Mouse (Mus musculus) thymus, postnatal 4 days (tissue): ENCODE measurements around the gene Dpf1.

ENCODE experiments used
- DNase-seq: peaks from one replicate; pipeline ENCODE4 v3.0.0; 2021

The Dpf1 gene

DNA sequence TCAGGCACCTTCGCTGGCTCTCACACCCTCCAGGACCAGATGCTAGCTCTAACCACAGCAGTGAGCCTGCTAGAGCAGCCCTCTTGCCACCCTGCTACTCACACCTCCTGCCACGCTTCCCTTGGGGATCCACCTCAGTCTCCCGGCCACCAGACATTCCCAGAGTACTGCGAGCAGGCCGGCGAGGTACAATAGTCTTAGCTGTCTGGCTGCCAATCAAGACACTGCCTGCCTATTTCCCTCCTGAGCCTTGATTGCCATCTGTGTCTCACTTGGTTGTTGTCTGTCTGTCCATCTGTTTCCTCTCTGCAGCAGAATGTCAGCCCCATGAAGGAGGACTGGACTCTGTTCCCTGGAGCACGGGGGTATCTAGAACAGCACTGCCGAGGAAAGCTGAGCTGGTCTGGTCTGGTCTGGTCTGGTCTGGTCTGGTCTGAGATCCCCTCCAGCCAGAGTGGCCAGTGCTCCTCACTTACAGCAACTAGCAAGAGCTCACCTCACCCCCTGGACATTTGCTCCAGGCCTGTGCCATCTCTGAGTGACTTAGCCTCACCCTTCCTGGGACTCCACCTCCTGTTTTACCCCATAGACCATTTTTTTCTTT lies 38.8 kb downstream of the Dpf1 start:
- DNase-seq: no peak

- DNase-seq: no peak
These were observed 40.0 kb downstream of the Dpf1 start for GRCm38 (mm10) chr7:29343746-29344145.

- no peak for DNase-seq
These were observed 41.8 kb downstream of the Dpf1 start for GRCm38 (mm10) chr7:29345534-29345933.

DNA sequence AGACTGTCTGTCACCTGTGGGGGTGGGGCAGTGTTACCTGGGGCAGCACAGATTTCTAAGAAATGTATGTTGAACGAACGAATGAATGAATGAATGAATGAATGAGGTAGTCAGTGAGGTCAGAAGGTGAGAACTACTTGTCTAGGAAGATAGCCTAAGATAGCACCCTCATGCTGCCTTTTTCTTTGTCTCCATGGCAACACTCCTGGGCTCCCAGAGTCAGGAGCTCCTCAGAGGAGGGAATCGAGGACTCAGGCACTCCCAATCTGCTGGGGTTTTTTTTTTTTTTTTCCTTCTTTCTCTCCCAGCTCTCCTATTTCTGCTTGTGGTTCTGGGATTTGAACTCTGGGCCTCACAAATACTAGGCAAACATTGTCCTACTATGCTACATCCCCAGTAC lies 42.5 kb downstream of the Dpf1 start:
- DNase-seq: no peak

- no peak for DNase-seq
These were observed 46.7 kb downstream of the Dpf1 start for GRCm38 (mm10) chr7:29350489-29350888.

DNA sequence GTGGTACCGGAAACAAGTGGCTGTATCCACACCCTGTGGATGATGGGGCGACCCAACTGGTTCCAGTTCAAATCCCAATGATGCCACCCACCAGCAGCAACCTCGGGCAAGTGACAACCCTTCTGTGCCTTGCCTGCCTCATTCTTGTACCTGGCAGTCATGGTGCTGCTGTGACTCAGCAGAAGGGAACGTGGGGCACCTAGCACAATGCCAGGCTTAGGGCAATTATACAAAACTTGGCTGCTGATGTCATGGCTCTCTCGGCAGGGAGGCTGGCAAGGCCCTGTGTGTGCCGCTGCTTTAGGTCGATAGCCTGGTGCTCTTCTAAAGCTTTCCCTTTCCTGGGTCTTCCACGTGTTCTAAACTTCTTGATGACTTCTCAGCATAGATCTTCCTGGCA lies 48.5 kb downstream of the Dpf1 start:
- no peak for DNase-seq

DNA sequence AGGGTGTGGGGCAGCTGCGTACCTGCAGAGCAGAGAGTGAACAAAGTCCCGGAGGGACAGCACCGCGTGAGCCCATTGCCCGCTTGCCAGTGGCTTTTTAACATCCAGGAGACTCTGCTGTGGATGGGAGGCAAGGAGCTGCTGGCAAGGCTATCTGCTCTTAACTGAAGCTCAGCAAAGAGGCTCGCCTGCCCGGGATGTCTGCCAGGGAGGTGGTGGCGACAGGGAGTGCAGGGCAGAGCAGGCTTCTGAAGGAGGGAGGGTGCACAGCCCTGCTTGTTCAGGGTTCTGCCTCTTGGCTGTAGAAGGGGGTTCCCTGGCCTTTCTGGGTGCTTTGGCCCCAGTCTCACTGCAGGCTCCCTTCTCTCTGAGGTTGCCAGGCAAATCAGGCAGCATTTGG lies 50.4 kb downstream of the Dpf1 start:
- no peak for DNase-seq

- DNase-seq: no peak
These were observed 51.7 kb downstream of the Dpf1 start for GRCm38 (mm10) chr7:29355406-29355805.

- no peak for DNase-seq
These were observed 57.7 kb downstream of the Dpf1 start for GRCm38 (mm10) chr7:29361497-29361896.

- DNase-seq: peak; percentile 76
These were observed 60.3 kb downstream of the Dpf1 start for GRCm38 (mm10) chr7:29364052-29364451.

- peak; percentile 46 for DNase-seq
These were observed 63.6 kb downstream of the Dpf1 start for GRCm38 (mm10) chr7:29367166-29368003.
